Mouse (Mus musculus) myocyte (in vitro differentiated cells): ENCODE data around the gene Lrsam1. TPM values are rescaled to one million over a fixed set of nuclear protein-coding genes. Genes with fewer than 3 reads are reported as not detected.
A peak's percentile ranks its signal among the peaks of the same experiment; 100 is the strongest.
"Not testable (repeated sequence)": the region's sequence is repeated elsewhere in the genome, so short reads cannot be mapped to it uniquely, and the experiment has no call there.

Experiments used
- H3K27me3 ChIP-seq: one replicate; pipeline ENCODE4 v1.6.1; 2011; ENCODE audit not compliant: control insufficient read depth, insufficient read depth, insufficient read length
- H3K36me3 ChIP-seq: one replicate; pipeline ENCODE4 v1.6.1; 2011; ENCODE audit not compliant: control insufficient read depth, insufficient read depth
- H3K4me2 ChIP-seq: one replicate; pipeline ENCODE4 v1.6.1; 2011; ENCODE audit warnings: low read depth, control low read depth
- H3K4me3 ChIP-seq: one replicate; pipeline ENCODE4 v1.5.1; 2011; ENCODE audit warnings: mild to moderate bottlenecking, control low read depth, moderate library complexity
- H3K79me2 ChIP-seq: one replicate; pipeline ENCODE4 v1.6.1; 2011; ENCODE audit not compliant: control insufficient read depth, insufficient read depth
- H3ac ChIP-seq: one replicate; pipeline ENCODE4 v1.6.1; 2011; ENCODE audit not compliant: control insufficient read depth, insufficient read length
- CEBPB ChIP-seq: IDR thresholded peaks from 2 replicates; pipeline ENCODE4 v1.6.1; 2011; ENCODE audit warnings: mild to moderate bottlenecking, moderate library complexity; ENCODE audit not compliant: poor library complexity, insufficient read depth, severe bottlenecking
- E2F4 ChIP-seq: IDR thresholded peaks from one replicate; pipeline ENCODE4 v1.6.1; 2011; ENCODE audit warnings: mild to moderate bottlenecking, control low read depth, moderate library complexity; ENCODE audit not compliant: insufficient read depth
- MAX ChIP-seq: IDR thresholded peaks from one replicate; pipeline ENCODE4 v1.6.1; 2011; ENCODE audit warnings: low read depth, mild to moderate bottlenecking, control low read depth
- MYOD1 ChIP-seq, 3 experiments: IDR thresholded peaks; one replicate each; pipeline ENCODE4 v1.6.1; 2011; ENCODE audit warnings: control low read depth in 2 of 3, low read depth in 2 of 3, mild to moderate bottlenecking in 2 of 3, moderate library complexity in 1 of 3; ENCODE audit not compliant: insufficient read length in 2 of 3, control insufficient read depth in 1 of 3
- MYOG ChIP-seq, 3 experiments: IDR thresholded peaks; one replicate each; pipeline ENCODE4 v1.6.1; 2011; ENCODE audit warnings: control low read depth in 2 of 3, low read depth in 2 of 3, mild to moderate bottlenecking in 2 of 3; ENCODE audit not compliant: insufficient read length in 2 of 3, control insufficient read depth in 1 of 3, insufficient read depth in 1 of 3
- POLR2A ChIP-seq: IDR thresholded peaks from one replicate; pipeline ENCODE4 v1.6.1; 2011; ENCODE audit warnings: low read depth, mild to moderate bottlenecking, control low read depth, moderate library complexity; ENCODE audit not compliant: insufficient read length
- POLR2AphosphoS2 ChIP-seq: IDR thresholded peaks from one replicate; pipeline ENCODE4 v1.6.1; 2011; ENCODE audit warnings: low read depth, control low read depth; ENCODE audit not compliant: insufficient read length
- REST ChIP-seq: IDR thresholded peaks from one replicate; pipeline ENCODE4 v1.6.1; 2011; ENCODE audit warnings: mild to moderate bottlenecking, control low read depth, moderate library complexity; ENCODE audit not compliant: insufficient read depth, insufficient read length
- SRF ChIP-seq: IDR thresholded peaks from one replicate; pipeline ENCODE4 v1.6.1; 2011; ENCODE audit warnings: low read depth; ENCODE audit not compliant: control insufficient read depth, insufficient read length
- TCF12 ChIP-seq: IDR thresholded peaks from one replicate; pipeline ENCODE4 v1.6.1; 2011; ENCODE audit warnings: mild to moderate bottlenecking, control low read depth; ENCODE audit not compliant: poor library complexity, insufficient read depth, severe bottlenecking
- TCF3 ChIP-seq: IDR thresholded peaks from one replicate; pipeline ENCODE4 v1.6.1; 2011; ENCODE audit warnings: low read depth, control low read depth; ENCODE audit not compliant: insufficient read length
- USF1 ChIP-seq: IDR thresholded peaks from one replicate; pipeline ENCODE4 v1.6.1; 2011; ENCODE audit warnings: low read depth, mild to moderate bottlenecking, control low read depth, moderate library complexity
- polyA plus RNA-seq: library from polyadenylated mRNA; unstranded; fragments of >200 nt; fragmentation: generic; extraction: Trizol; gene quantifications from one replicate; pipeline ENCODE4 v1.2.1, GENCODE M21; 2012; ENCODE audit warnings: missing spikeins

Gene Lrsam1
- polyA plus RNA-seq: 11.5 TPM

- Histone ChIP-seq H3K4me2 (peak within 1 kb of the TSS; percentile 98), H3K4me3 (peak within 1 kb of the TSS; percentile 96), H3K27me3 (no peaks in the 10 kb centered on the region), H3ac (peak within 1 kb of the TSS; percentile 52), H3K79me2 (peaks cover 28% of the 10 kb centered on the region), H3K36me3 (peaks cover 26% of the 10 kb centered on the region)
- peak; percentile 82 for TF ChIP-seq POLR2A
- TF ChIP-seq MYOG (IDR thresholded peaks at IDR 0.05; ENCODE audit: control insufficient read depth in 1 of 3, insufficient read depth in 1 of 3, insufficient read length in 2 of 3, low read depth in 2 of 3): no peak
- no peak for TF ChIP-seq MYOD1 (IDR thresholded peaks at IDR 0.05; ENCODE audit: control insufficient read depth in 1 of 3, insufficient read length in 2 of 3, low read depth in 2 of 3)
- TF ChIP-seq REST: no peak
- no peak for TF ChIP-seq TCF12
- no peak for TF ChIP-seq TCF3
- no peak for TF ChIP-seq USF1
- TF ChIP-seq E2F4: no peak
- no peak for TF ChIP-seq CEBPB
- peak; percentile 81 for TF ChIP-seq MAX
- no peak for TF ChIP-seq SRF
- peak; percentile 93 for TF ChIP-seq POLR2AphosphoS2
Measured at GRCm38 (mm10) chr2:32961192-32961995, at the start of gene Lrsam1, which contains the start of gene Rpl12. Gene Lrsam1, minus strand, starts transcription at chr2:32961614. Gene Rpl12, plus strand, starts transcription at chr2:32961559.

DNA sequence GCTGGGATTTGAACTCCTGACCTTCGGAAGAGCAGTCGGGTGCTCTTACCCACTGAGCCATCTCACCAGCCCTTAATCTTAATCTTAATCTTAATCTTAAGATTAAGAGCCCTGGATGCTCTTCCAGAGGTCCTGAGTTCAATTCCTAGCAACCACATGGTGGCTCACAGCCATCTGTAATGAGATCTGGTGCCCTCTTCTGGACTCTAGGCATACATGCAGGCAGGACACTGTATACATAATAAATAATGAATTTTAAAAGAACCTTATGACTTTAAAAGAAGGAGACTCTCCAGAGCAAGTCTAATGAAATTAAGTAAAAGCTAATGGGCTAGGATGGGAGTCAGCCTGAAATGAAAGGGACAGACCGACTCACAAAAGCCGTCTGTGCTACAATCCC, 47.6 kb upstream of the Lrsam1 start:
- H3K79me2 ChIP-seq, H3K36me3 ChIP-seq, H3ac ChIP-seq, H3K4me2 ChIP-seq, H3K4me3 ChIP-seq: not testable (repeated sequence)
- H3K27me3 ChIP-seq: peaks cover 27% of the 10 kb centered on the region

DNA sequence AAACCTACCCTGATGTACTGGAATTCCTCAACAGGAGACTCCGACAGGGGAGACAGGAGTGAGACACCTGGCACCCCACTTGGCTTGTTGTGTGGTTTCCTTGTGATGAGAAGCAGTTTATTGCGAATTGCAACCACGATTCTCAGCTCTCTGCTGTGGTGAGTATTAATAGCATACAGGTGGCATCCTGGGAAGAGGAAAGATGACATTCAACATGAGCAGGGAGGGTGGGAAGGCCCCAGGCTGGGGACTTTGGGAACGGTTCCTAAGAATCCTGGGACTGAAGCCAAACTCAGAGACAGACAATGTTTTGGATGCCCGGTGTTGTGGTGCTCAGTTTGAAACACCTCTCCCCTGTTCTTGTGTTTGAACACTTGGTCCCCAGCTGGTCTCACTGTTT, 43.6 kb upstream of the Lrsam1 start:
- Histone ChIP-seq H3K79me2 (no peaks in the 10 kb centered on the region), H3K4me2 (no peak overlapping the region), H3K36me3 (no peaks in the 10 kb centered on the region), H3K27me3 (peaks cover 35% of the 10 kb centered on the region), H3ac (no peak overlapping the region), H3K4me3 (no peak overlapping the region)
- TF ChIP-seq CEBPB (no peak), REST (no peak), TCF3 (no peak), MAX (no peak), POLR2AphosphoS2 (no peak), MYOG (IDR thresholded peaks at IDR 0.05; ENCODE audit: control insufficient read depth in 1 of 3, insufficient read depth in 1 of 3, insufficient read length in 2 of 3, low read depth in 2 of 3) (no peak), MYOD1 (IDR thresholded peaks at IDR 0.05; ENCODE audit: control insufficient read depth in 1 of 3, insufficient read length in 2 of 3, low read depth in 2 of 3) (no peak), TCF12 (no peak), POLR2A (no peak), SRF (no peak)

- H3K36me3 ChIP-seq: no peaks in the 10 kb centered on the region
- no peak overlapping the region for H3ac ChIP-seq
- no peaks in the 10 kb centered on the region for H3K79me2 ChIP-seq
- no peak overlapping the region for H3K4me3 ChIP-seq
- H3K27me3 ChIP-seq: peaks cover 31% of the 10 kb centered on the region
- TF ChIP-seq USF1 (no peak), SRF (no peak), E2F4 (no peak), POLR2A (no peak), TCF3 (no peak), POLR2AphosphoS2 (no peak)
- no peak overlapping the region for H3K4me2 ChIP-seq
Measured at GRCm38 (mm10) chr2:33002144-33002543, 40.7 kb upstream of the Lrsam1 start.

GRCm38 (mm10) chr2:32999752-33000151, 38.3 kb upstream of the Lrsam1 start:
- Histone ChIP-seq H3K36me3 (no peaks in the 10 kb centered on the region), H3K4me2 (no peak overlapping the region), H3ac (no peak overlapping the region), H3K79me2 (no peaks in the 10 kb centered on the region), H3K27me3 (peaks cover 20% of the 10 kb centered on the region), H3K4me3 (no peak overlapping the region)
- TF ChIP-seq MAX (no peak), TCF12 (no peak), SRF (no peak), CEBPB (no peak), REST (no peak), MYOG (IDR thresholded peaks at IDR 0.05; ENCODE audit: control insufficient read depth in 1 of 3, insufficient read depth in 1 of 3, insufficient read length in 2 of 3, low read depth in 2 of 3) (no peak), POLR2AphosphoS2 (no peak), E2F4 (no peak), TCF3 (no peak)
